Mouse (Mus musculus) gonadal fat pad, adult 2 months (tissue): ENCODE measurements around the gene Gm49355. TPM values are rescaled to one million over a fixed set of nuclear protein-coding genes. Genes with fewer than 3 reads are reported as not detected.

Experiments
- DNase-seq: peaks from one replicate; pipeline ENCODE4 v3.0.0-alpha.2; 2012; ENCODE audit warnings: low read depth
- polyA plus RNA-seq: library from polyadenylated mRNA; depleted of rRNA; stranded (reverse); fragments of >200 nt; gene quantifications from 2 replicates; pipeline ENCODE4 v1.2.3, GENCODE M21; 2012; rRNA removed

The Gm49355 gene
- polyA plus RNA-seq, 1 experiment = 0.03 TPM

DNA sequence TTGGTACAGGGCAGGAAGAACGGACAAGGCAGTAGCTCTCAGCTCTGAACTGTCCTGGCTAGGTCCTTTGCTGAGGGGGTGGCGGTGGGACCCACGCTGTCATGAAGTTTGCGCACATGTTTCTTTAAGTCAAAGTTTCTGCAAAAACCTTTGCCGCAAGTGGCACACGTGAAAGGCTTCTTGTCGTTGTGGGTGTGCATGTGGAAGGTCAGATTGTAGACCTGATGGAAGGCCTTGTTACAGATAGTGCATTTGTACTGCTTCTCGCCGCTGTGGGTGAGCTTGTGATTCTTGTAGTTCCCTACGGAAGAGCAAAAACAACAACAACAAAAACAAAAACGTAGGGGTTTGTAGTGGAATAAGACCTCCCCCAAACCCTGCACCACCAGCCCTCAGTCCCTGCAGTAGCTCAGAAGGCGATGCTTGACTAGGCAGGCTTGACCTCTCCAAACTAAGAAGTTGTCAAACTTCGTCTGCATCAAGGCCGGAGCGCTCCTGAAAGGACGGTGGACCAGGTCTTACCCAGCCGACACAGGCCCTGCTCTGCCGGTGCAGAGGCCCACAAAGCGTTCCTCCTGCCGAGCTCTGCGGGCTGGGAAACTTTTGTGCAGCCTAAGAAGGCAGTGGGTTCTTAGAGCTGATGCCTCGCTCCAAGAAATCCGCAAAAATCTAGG is 58.8 kb downstream of the Gm49355 start:
- no peak for DNase-seq

DNA sequence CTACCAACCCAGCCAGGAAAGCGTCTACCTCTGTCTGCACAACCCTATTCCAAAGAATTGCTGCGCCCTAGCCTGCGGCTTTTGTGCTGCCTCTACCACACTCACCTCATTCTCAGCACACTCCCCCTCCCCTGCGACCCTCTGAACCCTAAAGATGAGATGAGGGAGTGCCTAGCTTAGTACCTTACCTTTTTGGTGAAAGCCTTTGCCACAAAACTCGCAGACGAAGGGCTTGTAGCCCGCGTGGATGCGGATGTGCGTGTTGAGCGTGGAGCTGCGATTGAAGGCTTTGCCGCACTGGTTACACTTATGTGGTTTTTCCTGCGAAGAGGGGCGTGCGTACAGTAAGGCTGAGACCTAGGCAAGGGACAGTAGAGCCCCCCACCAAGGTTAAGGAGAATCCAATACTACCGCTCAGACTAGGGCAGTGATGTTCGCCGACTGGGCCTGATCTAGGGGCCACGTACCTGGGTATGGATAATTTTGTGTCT is 59.7 kb downstream of the Gm49355 start:
- no peak for DNase-seq

- no peak for DNase-seq
Measured at GRCm38 (mm10) chr14:12344061-12344745, 60.4 kb downstream of the Gm49355 start.

GRCm38 (mm10) chr14:12344746-12345240 is 61.0 kb downstream of the Gm49355 start:
- no peak for DNase-seq

- no peak for DNase-seq
Measured at GRCm38 (mm10) chr14:12345241-12345921, 61.6 kb downstream of the Gm49355 start.

- DNase-seq = no peak
Measured at GRCm38 (mm10) chr14:12346011-12346864, 62.5 kb downstream of the Gm49355 start.

- DNase-seq = no peak
Measured at GRCm38 (mm10) chr14:12346865-12347600, 63.3 kb downstream of the Gm49355 start.

DNA sequence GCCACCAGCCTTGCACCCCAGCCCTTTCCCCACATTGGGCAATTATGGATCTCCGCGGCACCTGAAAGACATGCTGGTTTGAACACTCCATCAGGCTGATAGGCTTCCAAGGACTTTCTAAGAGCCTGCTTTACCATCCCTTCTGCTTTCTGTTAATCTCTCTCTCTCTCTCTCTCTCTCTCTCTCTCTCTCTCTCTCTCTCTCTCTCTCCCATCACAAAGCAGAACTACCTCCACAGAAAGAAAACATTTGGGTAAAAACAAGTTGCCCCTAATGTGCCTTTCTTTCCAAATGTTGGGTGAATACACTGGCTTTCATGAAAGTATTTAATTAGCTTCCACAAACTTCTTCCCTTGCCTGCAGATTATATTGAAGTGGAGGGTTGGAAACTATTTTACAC is 64.3 kb downstream of the Gm49355 start, which contains the start of gene Fezf2:
Gene Fezf2 (minus strand): TSS at position 101 of the 400 bp plus-strand sequence.
- DNase-seq = no peak

- no peak for DNase-seq
Measured at GRCm38 (mm10) chr14:12349334-12350090, 65.7 kb downstream of the Gm49355 start.

- DNase-seq = no peak
Measured at GRCm38 (mm10) chr14:12350271-12350916, 66.6 kb downstream of the Gm49355 start.

Other genes starting within 250 kb of the Gm49355 start
- gene 3830406C13Rik, start 197 bp downstream of the Gm49355 start, polyA plus RNA-seq = 9.9 and 14.4 TPM in 2 replicates
- gene Fezf2, start 64.2 kb downstream of the Gm49355 start, polyA plus RNA-seq = not detected in 2 replicates